Mouse (Mus musculus): ENCODE results near the gene Alg9. TPM values are rescaled to one million over a fixed set of nuclear protein-coding genes. Genes with fewer than 3 reads are reported as not detected.
"Not testable (repeated sequence)": the region's sequence is repeated elsewhere in the genome, so short reads cannot be mapped to it uniquely, and the experiment has no call there.

The Alg9 gene
- total RNA-seq, 1 experiment from 2014 or later: 32.7 TPM

- no peak for DNase-seq
Measured at GRCm38 (mm10) chr9:50816512-50816911, 41.7 kb downstream of the Alg9 start.

- DNase-seq: no peak
Measured at GRCm38 (mm10) chr9:50818050-50818449, 43.2 kb downstream of the Alg9 start.

GRCm38 (mm10) chr9:50819716-50820115 is 44.9 kb downstream of the Alg9 start:
- no peak for DNase-seq

GRCm38 (mm10) chr9:50821651-50822050 is 46.8 kb downstream of the Alg9 start:
- DNase-seq: no peak

GRCm38 (mm10) chr9:50822216-50822615 is 47.4 kb downstream of the Alg9 start:
- DNase-seq: no peak

GRCm38 (mm10) chr9:50823779-50824453 is 49.1 kb downstream of the Alg9 start:
- DNase-seq: no peak

GRCm38 (mm10) chr9:50831514-50831913 is 56.7 kb downstream of the Alg9 start:
- DNase-seq: no peak

- DNase-seq: no peak
Measured at GRCm38 (mm10) chr9:50832162-50832561, 57.3 kb downstream of the Alg9 start.

- not testable (repeated sequence) for DNase-seq
Measured at GRCm38 (mm10) chr9:50832582-50832981, 57.8 kb downstream of the Alg9 start.

GRCm38 (mm10) chr9:50833786-50834185 is 59.0 kb downstream of the Alg9 start:
- DNase-seq: no peak

- peak; percentile 22 for DNase-seq
Measured at GRCm38 (mm10) chr9:50835068-50835705, 60.4 kb downstream of the Alg9 start.

- DNase-seq: no peak
Measured at GRCm38 (mm10) chr9:50836097-50836496, 61.3 kb downstream of the Alg9 start.

GRCm38 (mm10) chr9:50841079-50841789 is 66.4 kb downstream of the Alg9 start:
- no peak for DNase-seq

- DNase-seq: no peak
Measured at GRCm38 (mm10) chr9:50845081-50845480, 70.3 kb downstream of the Alg9 start, which contains the start of gene Ppp2r1b. TSS of gene Ppp2r1b (plus strand) at chr9:50845301.

- DNase-seq: no peak
Measured at GRCm38 (mm10) chr9:50845547-50845946, 70.7 kb downstream of the Alg9 start.

GRCm38 (mm10) chr9:50847133-50847532 is 72.3 kb downstream of the Alg9 start:
- no peak for DNase-seq

GRCm38 (mm10) chr9:50847606-50848368 is 73.0 kb downstream of the Alg9 start:
- DNase-seq: no peak

- no peak for DNase-seq
Measured at GRCm38 (mm10) chr9:50848821-50849220, 74.0 kb downstream of the Alg9 start.

GRCm38 (mm10) chr9:50849249-50849648 is 74.4 kb downstream of the Alg9 start:
- DNase-seq: peak; percentile 89

- no peak for DNase-seq
Measured at GRCm38 (mm10) chr9:50849755-50850154, 74.9 kb downstream of the Alg9 start.

GRCm38 (mm10) chr9:50850271-50850670 is 75.5 kb downstream of the Alg9 start:
- DNase-seq: no peak

- DNase-seq: no peak
Measured at GRCm38 (mm10) chr9:50850713-50851112, 75.9 kb downstream of the Alg9 start.

Data from adrenal gland, postnatal 25 days (tissue).